ENCODE assay signal across 8 mouse cellular contexts in genomic region chr11:59183821-59184220, GRCm38 (mm10). TPM values are rescaled to one million over a fixed set of nuclear protein-coding genes. Genes with fewer than 3 reads are reported as not detected.
A peak's percentile ranks its signal among the peaks of the same experiment; 100 is the strongest.
DNase-seq lines count a peak whose midpoint lies in the region; ATAC-seq and TF ChIP-seq lines count a peak whose summit lies in the region.

No protein-coding gene starts in this region.

- H3K4me3 ChIP-seq in heart, embryonic 10.5 days: no peak overlapping the region
- H3K4me3 ChIP-seq in kidney, embryonic 15.5 days (replicated peaks): no peak overlapping the region
- no peak overlapping the region for H3K4me3 ChIP-seq in lung, adult 2 months (replicated peaks; ENCODE audit: extremely low read depth, low read depth, low read length)

- 24% methylated on average over 3 of the region's 3 CpGs for WGBS in heart, embryonic 10.5 days
- 30% methylated on average over 3 of the region's 3 CpGs for WGBS in kidney, embryonic 15.5 days
- WGBS in lung, adult 2 months: 13% methylated on average over 3 of the region's 3 CpGs

- peaks cover 38% of the 10 kb centered on the region for H3K4me1 ChIP-seq in heart, embryonic 10.5 days
- peaks cover 10% of the 10 kb centered on the region for H3K4me1 ChIP-seq in kidney, embryonic 15.5 days
- peaks cover 7% of the 10 kb centered on the region for H3K4me1 ChIP-seq in lung, adult 2 months (ENCODE audit: control insufficient read depth, insufficient read depth, low read length)

- no peak overlapping the region for H3K4me2 ChIP-seq in kidney, embryonic 15.5 days

- H3K9ac ChIP-seq in kidney, embryonic 15.5 days: no peak overlapping the region

- DNase-seq in adrenal gland, adult (ENCODE audit: inconsistent age in 2 of 2, low spot score in 1 of 2): peak; percentile 76 to 85
- DNase-seq in adrenal gland, postnatal 4 days (ENCODE audit: low spot score in 2 of 2): no peak
- peak; percentile 71 to 75 for DNase-seq in cerebellum, postnatal 14 days
- DNase-seq in heart, embryonic 10.5 days (ENCODE audit: low spot score): no peak
- DNase-seq in lung, adult 2 months: peak; percentile 45
- peak; percentile 42 for DNase-seq in right cerebral cortex, postnatal 4 days

- ATAC-seq in CD4-positive, CD25-positive, alpha-beta regulatory T cell, adult 4 months: peak; percentile 77
- 0 out of 2 replicates have a peak, but pooled peaks have one; percentile 38 for ATAC-seq in kidney, embryonic 15.5 days (replicated peaks; ENCODE audit: low FRiP score)

- TF ChIP-seq POLR2A in lung, adult 2 months (IDR thresholded peaks at IDR 0.05; ENCODE audit: borderline replicate concordance, extremely low read depth, low read depth, low read length): no peak

- peak overlapping the region; percentile 11; the same call in 1 of the 2 replicates for H3K27ac ChIP-seq in heart, embryonic 10.5 days
- H3K27ac ChIP-seq in kidney, embryonic 15.5 days: no peak overlapping the region

- peaks cover 33% of the 10 kb centered on the region for H3K36me3 ChIP-seq in heart, embryonic 10.5 days
- H3K36me3 ChIP-seq in kidney, embryonic 15.5 days: peaks cover 40% of the 10 kb centered on the region

- no peaks in the 10 kb centered on the region for H3K9me3 ChIP-seq in heart, embryonic 10.5 days
- H3K9me3 ChIP-seq in kidney, embryonic 15.5 days (replicated peaks): no peaks in the 10 kb centered on the region

- TF ChIP-seq CTCF in lung, adult 2 months (IDR thresholded peaks at IDR 0.05; ENCODE audit: insufficient read depth, low read length): peak; percentile 91

- H3K27me3 ChIP-seq in heart, embryonic 10.5 days (ENCODE audit: insufficient read depth, poor library complexity, severe bottlenecking): peaks cover 24% of the 10 kb centered on the region
- peaks cover 12% of the 10 kb centered on the region for H3K27me3 ChIP-seq in kidney, embryonic 15.5 days

RNA-seq across cellular contexts. Expression of gene Gjc2, which starts 0.8 kb away (rescaled TPM):
- under 1 TPM; 0.59 to 0.62 TPM for total RNA-seq in adrenal gland, postnatal 4 days (2021)
- not detected for polyA plus RNA-seq in CD4-positive, CD25-positive, alpha-beta regulatory T cell, adult 4 months (2017; shearing (Covaris generic))
- polyA plus RNA-seq in heart, embryonic 10.5 days (2016; fragmentation: Nextera tagmentation; extraction: Ambion mirVana): not detected in 2 replicates
- 0.22 and 0.27 TPM in 2 replicates for polyA plus RNA-seq in kidney, embryonic 15.5 days (2015; fragmentation: Nextera tagmentation; extraction: Ambion mirVana)
- polyA plus RNA-seq in lung, adult 2 months (2012; rRNA removed): 1.7 and 3.5 TPM in 2 replicates

RNA-seq across cellular contexts. Expression of gene Guk1, which starts 8.2 kb away (rescaled TPM):
- 10 to 100 TPM; 58.9 to 62.8 TPM for total RNA-seq in adrenal gland, postnatal 4 days (2021)
- 10 to 100 TPM; 63.6 to 67.4 TPM for polyA plus RNA-seq in CD4-positive, CD25-positive, alpha-beta regulatory T cell, adult 4 months (2017; shearing (Covaris generic))
- polyA plus RNA-seq in heart, embryonic 10.5 days (2016; fragmentation: Nextera tagmentation; extraction: Ambion mirVana): 127 and 152 TPM in 2 replicates
- 117 and 120 TPM in 2 replicates for polyA plus RNA-seq in kidney, embryonic 15.5 days (2015; fragmentation: Nextera tagmentation; extraction: Ambion mirVana)
- polyA plus RNA-seq in lung, adult 2 months (2012; rRNA removed): 100 and 126 TPM in 2 replicates

RNA-seq across cellular contexts. Expression of gene Mrpl55, which starts 18.5 kb away (rescaled TPM):
- total RNA-seq in adrenal gland, postnatal 4 days (2021): 10 to 100 TPM; 52.0 to 57.9 TPM
- polyA plus RNA-seq in CD4-positive, CD25-positive, alpha-beta regulatory T cell, adult 4 months (2017; shearing (Covaris generic)): 10 to 100 TPM; 57.0 to 62.4 TPM
- polyA plus RNA-seq in heart, embryonic 10.5 days (2016; fragmentation: Nextera tagmentation; extraction: Ambion mirVana): 122 and 123 TPM in 2 replicates
- 99.6 and 102 TPM in 2 replicates for polyA plus RNA-seq in kidney, embryonic 15.5 days (2015; fragmentation: Nextera tagmentation; extraction: Ambion mirVana)
- polyA plus RNA-seq in lung, adult 2 months (2012; rRNA removed): 26.0 and 27.0 TPM in 2 replicates

RNA-seq across cellular contexts. Expression of gene Iba57, which starts 20.3 kb away (rescaled TPM):
- 10 to 100 TPM; 17.7 to 18.4 TPM for total RNA-seq in adrenal gland, postnatal 4 days (2021)
- polyA plus RNA-seq in CD4-positive, CD25-positive, alpha-beta regulatory T cell, adult 4 months (2017; shearing (Covaris generic)): 1 to 10 TPM; 1.2 to 1.8 TPM
- 7.8 and 9.2 TPM in 2 replicates for polyA plus RNA-seq in heart, embryonic 10.5 days (2016; fragmentation: Nextera tagmentation; extraction: Ambion mirVana)
- 6.1 and 6.9 TPM in 2 replicates for polyA plus RNA-seq in kidney, embryonic 15.5 days (2015; fragmentation: Nextera tagmentation; extraction: Ambion mirVana)
- 3.7 and 3.9 TPM in 2 replicates for polyA plus RNA-seq in lung, adult 2 months (2012; rRNA removed)

RNA-seq across cellular contexts. Expression of gene 2310033P09Rik, which starts 24.3 kb away (rescaled TPM):
- 10 to 100 TPM; 27.3 to 32.2 TPM for total RNA-seq in adrenal gland, postnatal 4 days (2021)
- polyA plus RNA-seq in CD4-positive, CD25-positive, alpha-beta regulatory T cell, adult 4 months (2017; shearing (Covaris generic)): 10 to 100 TPM; 18.8 to 26.1 TPM
- polyA plus RNA-seq in heart, embryonic 10.5 days (2016; fragmentation: Nextera tagmentation; extraction: Ambion mirVana): 28.7 and 30.9 TPM in 2 replicates
- polyA plus RNA-seq in kidney, embryonic 15.5 days (2015; fragmentation: Nextera tagmentation; extraction: Ambion mirVana): 32.5 and 36.4 TPM in 2 replicates
- 23.5 and 29.2 TPM in 2 replicates for polyA plus RNA-seq in lung, adult 2 months (2012; rRNA removed)

Comparison
In these comparisons a context has a peak if more than half of its experiments do, and no peak if none do; other contexts are left out.
1. DNase-seq: peak in adrenal gland, adult (2 of 2), cerebellum, postnatal 14 days (2 of 2), lung, adult 2 months (single experiment) and right cerebral cortex, postnatal 4 days (single experiment); none in adrenal gland, postnatal 4 days (0 of 2) and heart, embryonic 10.5 days (single experiment).